Mouse (Mus musculus) monocyte, adult 5-6 weeks (primary cell): ENCODE data around the gene Exosc1. TPM values are rescaled to one million over a fixed set of nuclear protein-coding genes. Genes with fewer than 3 reads are reported as not detected.

ENCODE experiments used
- ATAC-seq: fragments of 153-309, 156-312 bp; replicated peaks from 2 replicates; pipeline ENCODE4 v1.8.0; 2017; ENCODE audit warnings: mild to moderate bottlenecking; ENCODE audit not compliant: low TSS enrichment, insufficient number of reproducible peaks, severe bottlenecking, poor library complexity, low FRiP score
- total RNA-seq: library from RNA; stranded (forward); fragments of 200-1000, 200-491, 200-594 nt; gene quantifications from 3 replicates; pipeline ENCODE4 v1.2.3, GENCODE M21; 2017

Gene Exosc1
- 28.8 to 32.4 TPM (median 31.4 TPM) in 3 replicates for total RNA-seq

GRCm38 (mm10) chr19:41933179-41934086 is at the start of gene Exosc1, which contains the start of gene Zdhhc16:
TSS of gene Exosc1 (minus strand) at chr19:41933423.
TSS of gene Zdhhc16 (plus strand) at chr19:41933480.
- peak; percentile 99 for ATAC-seq

- 0 out of 2 replicates have a peak, but pooled peaks have one; percentile 16 for ATAC-seq
Observed at GRCm38 (mm10) chr19:41982791-41983150, 49.5 kb upstream of the Exosc1 start.

- no peak for ATAC-seq
Observed at GRCm38 (mm10) chr19:41981931-41982790, 48.9 kb upstream of the Exosc1 start.

- peak; percentile 45; the same call in 1 of the 2 replicates for ATAC-seq
Observed at GRCm38 (mm10) chr19:41981595-41981927, 48.3 kb upstream of the Exosc1 start, which contains the start of gene Ubtd1. TSS of gene Ubtd1 (plus strand) at chr19:41981763.

- peak; percentile 93 for ATAC-seq
Observed at GRCm38 (mm10) chr19:41980819-41981594, 47.8 kb upstream of the Exosc1 start, which contains the start of gene Mms19. TSS of gene Mms19 (minus strand) at chr19:41981157.

GRCm38 (mm10) chr19:41980422-41980818 is 47.2 kb upstream of the Exosc1 start:
- ATAC-seq = peak; percentile 4; the same call in 1 of the 2 replicates

- no peak for ATAC-seq
Observed at GRCm38 (mm10) chr19:41973891-41974794, 40.9 kb upstream of the Exosc1 start.

- no peak for ATAC-seq
Observed at GRCm38 (mm10) chr19:41969618-41970017, 36.4 kb upstream of the Exosc1 start.

GRCm38 (mm10) chr19:41953574-41953973 is 20.4 kb upstream of the Exosc1 start:
- no peak for ATAC-seq

- no peak for ATAC-seq
Observed at GRCm38 (mm10) chr19:41952287-41952686, 19.1 kb upstream of the Exosc1 start.

GRCm38 (mm10) chr19:41943841-41944240 is 10.6 kb upstream of the Exosc1 start:
- ATAC-seq = no peak

- no peak for ATAC-seq
Observed at GRCm38 (mm10) chr19:41938539-41938938, 5.3 kb upstream of the Exosc1 start.

- ATAC-seq = no peak
Observed at GRCm38 (mm10) chr19:41935921-41936320, 2.7 kb upstream of the Exosc1 start.

- ATAC-seq = no peak
Observed at GRCm38 (mm10) chr19:41934124-41934523, 901 bp upstream of the Exosc1 start.

GRCm38 (mm10) chr19:41932686-41933085 is 537 bp downstream of the Exosc1 start:
- ATAC-seq = peak; percentile 16; the same call in 1 of the 2 replicates

GRCm38 (mm10) chr19:41920412-41921067 is 12.7 kb downstream of the Exosc1 start:
- no peak for ATAC-seq

- ATAC-seq = no peak
Observed at GRCm38 (mm10) chr19:41919471-41919870, 13.8 kb downstream of the Exosc1 start.
